Mouse (Mus musculus) lung, embryonic 15.5 days (tissue): ENCODE results near the gene Itga1. TPM values are rescaled to one million over a fixed set of nuclear protein-coding genes. Genes with fewer than 3 reads are reported as not detected.

Experiments
- ATAC-seq: fragments of 200-750 bp; cut with Nextera tagmentation; 2 replicates; pipeline ENCODE4 v1.8.0; 2017; ENCODE audit warnings: moderate number of reproducible peaks, borderline replicate concordance; ENCODE audit not compliant: low FRiP score, low TSS enrichment; ENCODE audit errors: extremely low read depth
- H3K27ac ChIP-seq: fragments of 300-500 bp; sonication (generic); 2 replicates; pipeline ENCODE4 v1.5.1; 2015; ENCODE audit warnings: moderate library complexity, mild to moderate bottlenecking, inconsistent platforms
- H3K27me3 ChIP-seq: fragments of 300-500 bp; sonication (generic); 2 replicates; pipeline ENCODE4 v1.6.1; 2015; ENCODE audit warnings: inconsistent platforms
- H3K36me3 ChIP-seq: fragments of 300-500 bp; sonication (generic); 2 replicates; pipeline ENCODE4 v1.6.1; 2015; ENCODE audit warnings: inconsistent platforms
- H3K4me1 ChIP-seq: fragments of 300-500 bp; sonication (generic); 2 replicates; pipeline ENCODE4 v1.6.1; 2015; ENCODE audit warnings: inconsistent platforms
- H3K4me2 ChIP-seq: fragments of 300-500 bp; sonication (generic); 2 replicates; pipeline ENCODE4 v1.6.1; 2015; ENCODE audit warnings: inconsistent platforms, mild to moderate bottlenecking, moderate library complexity
- H3K4me3 ChIP-seq: fragments of 300-500 bp; sonication (generic); 2 replicates; pipeline ENCODE4 v1.5.1; 2015; ENCODE audit warnings: mild to moderate bottlenecking, inconsistent platforms
- H3K9ac ChIP-seq: fragments of 300-500 bp; sonication (generic); 2 replicates; pipeline ENCODE4 v1.6.1; 2015; ENCODE audit warnings: inconsistent platforms
- H3K9me3 ChIP-seq: fragments of 300-500 bp; sonication (generic); 2 replicates; pipeline ENCODE4 v1.6.1; 2016; ENCODE audit warnings: inconsistent platforms
- WGBS: fragments of 180-500 bp; shearing (Covaris S2); methylation state at CpG from one replicate; pipeline ENCODE4 v1.1.7; 2015; 5-methylcytosine and 5-hydroxymethylcytosine counted together
- polyA plus RNA-seq: library from polyadenylated mRNA; unstranded; fragments of >200 nt; fragmentation: Nextera tagmentation; extraction: Ambion mirVana; gene quantifications from 2 replicates; pipeline ENCODE4 v1.2.1, GENCODE M21; 2015

Itga1 gene
- polyA plus RNA-seq, 1 experiment from 2014 or later, result 35.5 TPM

DNA sequence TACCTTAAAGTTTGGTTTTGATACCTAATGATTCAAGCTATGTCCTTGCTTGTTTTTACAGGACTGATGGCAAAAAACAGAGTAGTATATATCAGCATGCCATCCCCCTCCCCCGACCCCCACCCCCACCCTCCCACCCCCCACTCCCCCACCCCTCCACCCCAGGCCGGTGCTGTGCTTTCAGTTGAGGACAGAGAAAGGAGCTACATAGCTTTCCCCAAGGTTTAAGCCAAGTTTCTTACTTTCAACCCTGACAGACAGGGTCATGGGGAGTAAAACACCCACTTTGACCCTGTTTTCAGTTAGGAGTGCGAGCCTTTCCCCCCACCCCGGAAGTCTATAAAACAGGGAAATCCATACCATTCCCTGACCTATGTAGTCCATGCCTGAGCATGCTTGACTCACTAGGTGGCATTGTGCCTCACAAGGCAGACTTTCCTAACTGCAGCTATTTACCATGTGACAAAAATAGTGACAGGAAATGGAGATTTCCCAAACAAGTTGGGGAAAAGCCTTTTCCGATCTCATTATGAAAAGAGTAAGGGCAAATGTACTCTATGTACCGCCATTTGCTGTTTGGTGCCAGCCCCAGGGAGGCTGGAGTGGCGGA, 98.2 kb downstream of the Itga1 start:
- H3K4me3 ChIP-seq, result no peak overlapping the region
- no peak overlapping the region for H3K27ac ChIP-seq
- 37% methylated on average over 7 of the region's 7 CpGs for WGBS
- no peak overlapping the region for H3K9ac ChIP-seq
- no peaks in the 10 kb centered on the region for H3K9me3 ChIP-seq
- no peaks in the 10 kb centered on the region for H3K27me3 ChIP-seq
- H3K36me3 ChIP-seq, result peaks cover 3% of the 10 kb centered on the region; the same call in 1 of the 2 replicates
- no peak overlapping the region for H3K4me2 ChIP-seq
- H3K4me1 ChIP-seq, result peaks cover 8% of the 10 kb centered on the region; the same call in 1 of the 2 replicates
- ATAC-seq, result peak; percentile 73; the same call in 1 of the 2 replicates

DNA sequence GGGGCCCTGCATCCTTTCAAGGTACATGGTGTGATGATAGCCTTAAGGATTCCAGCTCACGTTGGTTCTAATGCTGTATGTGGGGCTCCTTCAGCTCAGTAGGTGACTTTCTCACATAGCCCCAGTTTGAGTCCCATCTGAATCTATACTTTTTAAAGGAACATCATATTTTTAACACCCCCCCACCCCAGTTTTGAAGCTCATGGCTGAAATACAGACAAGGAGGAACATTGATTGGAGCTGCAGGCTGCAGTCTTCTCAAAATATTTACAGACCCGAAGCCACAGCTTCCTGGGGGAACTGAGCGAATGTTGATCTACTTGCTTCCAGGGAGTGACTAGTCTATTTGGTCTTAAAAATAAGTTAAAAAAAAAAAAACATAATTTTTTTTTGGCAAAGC, 98.9 kb downstream of the Itga1 start:
- no peak overlapping the region for H3K27ac ChIP-seq

DNA sequence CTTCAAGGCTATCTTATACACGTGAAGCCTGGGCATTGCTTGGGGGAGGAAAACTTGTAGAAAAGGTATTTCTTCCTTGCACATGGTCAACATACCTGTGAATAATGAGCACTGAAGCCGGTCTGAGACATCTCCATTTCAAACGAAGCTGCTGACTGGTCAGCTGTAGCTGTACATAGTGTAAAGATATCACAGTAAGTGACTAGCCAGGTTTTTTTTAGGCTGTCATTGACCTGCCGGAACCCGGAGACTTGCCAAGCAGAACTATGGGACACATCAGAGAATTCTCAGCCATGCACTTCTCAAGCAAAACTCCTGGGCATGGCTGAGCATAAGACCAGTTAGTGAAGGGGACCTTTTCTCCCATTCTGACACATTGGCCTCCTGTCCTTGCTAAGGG, 99.6 kb downstream of the Itga1 start:
- Histone ChIP-seq H3K9ac (no peak overlapping the region), H3K36me3 (peaks cover 3% of the 10 kb centered on the region; the same call in 1 of the 2 replicates), H3K27ac (no peak overlapping the region), H3K4me1 (peaks cover 8% of the 10 kb centered on the region; the same call in 1 of the 2 replicates), H3K27me3 (no peaks in the 10 kb centered on the region), H3K4me2 (no peak overlapping the region), H3K4me3 (no peak overlapping the region), H3K9me3 (no peaks in the 10 kb centered on the region)
- 79% methylated on average over 5 of the region's 5 CpGs for WGBS
- ATAC-seq, result no peak

More for the DNA sequence above, 98.9 kb downstream of the Itga1 start:
- Histone ChIP-seq H3K9me3 (no peaks in the 10 kb centered on the region), H3K9ac (no peak overlapping the region), H3K4me3 (no peak overlapping the region), H3K4me1 (peaks cover 8% of the 10 kb centered on the region; the same call in 1 of the 2 replicates), H3K36me3 (peaks cover 3% of the 10 kb centered on the region; the same call in 1 of the 2 replicates), H3K4me2 (no peak overlapping the region), H3K27me3 (no peaks in the 10 kb centered on the region)
- 75% methylated on average over 3 of the region's 3 CpGs for WGBS
- ATAC-seq, result no peak

GRCm38 (mm10) chr13:114999582-114999981, 102.2 kb downstream of the Itga1 start:
- H3K4me1 ChIP-seq, result 0 out of 2 replicates have a peak, but pooled peaks cover 4% of the 10 kb centered on the region
- H3K36me3 ChIP-seq, result peaks cover 3% of the 10 kb centered on the region; the same call in 1 of the 2 replicates
- WGBS, result 85% methylated on average over 4 of the region's 4 CpGs

DNA sequence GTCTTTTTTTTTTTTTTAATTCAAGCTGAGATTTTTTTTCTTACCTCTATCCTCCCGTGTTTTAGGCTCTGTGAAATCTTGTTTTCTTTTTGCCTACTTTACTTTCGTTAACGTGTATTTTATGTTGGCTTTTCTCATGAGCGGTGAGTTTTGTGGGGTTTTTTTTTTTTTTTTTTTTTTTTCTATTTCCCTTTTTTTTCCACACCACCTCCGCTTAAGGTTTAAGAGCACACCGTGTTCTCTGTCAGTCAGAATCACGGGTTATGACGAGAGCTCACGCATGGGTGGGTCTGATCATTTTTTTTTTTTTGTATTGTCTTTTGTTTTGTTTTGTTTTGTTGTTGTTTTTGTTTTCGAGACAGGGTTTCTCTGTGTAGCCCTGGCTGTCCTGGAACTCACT, 103.7 kb downstream of the Itga1 start:
- Histone ChIP-seq H3K36me3 (peaks cover 3% of the 10 kb centered on the region; the same call in 1 of the 2 replicates), H3K9me3 (no peaks in the 10 kb centered on the region)

More at GRCm38 (mm10) chr13:114999582-114999981, 102.2 kb downstream of the Itga1 start:
- H3K4me3 ChIP-seq, result no peak overlapping the region
- H3K9me3 ChIP-seq, result no peaks in the 10 kb centered on the region
- no peak overlapping the region for H3K9ac ChIP-seq
- no peaks in the 10 kb centered on the region for H3K27me3 ChIP-seq
- no peak for ATAC-seq
- no peak overlapping the region for H3K27ac ChIP-seq
- H3K4me2 ChIP-seq, result no peak overlapping the region

DNA sequence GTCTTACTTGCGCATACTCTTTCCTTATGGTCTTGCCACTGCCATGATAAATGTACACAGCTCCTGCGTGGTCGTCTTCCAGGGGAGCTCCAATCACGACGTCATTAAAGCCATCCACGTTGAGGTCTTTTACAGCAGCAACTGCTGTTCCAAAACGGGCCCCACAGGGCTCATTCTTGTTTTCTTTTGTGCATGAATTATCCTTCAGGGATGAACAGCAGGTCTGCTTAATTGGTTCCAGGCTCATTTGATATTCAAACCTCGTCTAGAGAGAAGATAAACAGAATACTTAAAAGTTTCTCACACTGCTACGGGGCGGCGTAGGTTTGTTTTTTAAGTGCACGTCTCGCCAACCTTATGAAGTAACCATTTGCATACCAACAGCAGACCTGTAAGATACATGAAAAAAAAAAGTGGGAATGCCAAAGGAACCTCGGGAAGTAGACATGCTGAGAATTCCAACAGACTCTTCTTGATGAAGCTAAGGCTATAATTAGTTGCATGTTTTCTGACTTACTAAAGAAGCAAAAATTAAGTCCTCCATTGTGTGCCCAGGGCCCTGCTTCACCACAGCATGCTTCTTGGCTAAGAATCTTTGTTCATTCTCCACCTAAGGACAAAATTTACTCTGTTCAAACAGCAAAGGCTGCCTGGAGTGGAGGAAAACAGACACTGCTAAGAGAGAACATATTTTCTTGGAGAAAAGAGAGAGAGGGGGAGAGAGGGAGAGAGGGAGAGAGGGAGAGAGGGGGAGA, 109.3 kb downstream of the Itga1 start:
- no peak overlapping the region for H3K4me3 ChIP-seq
- 64% methylated on average over 14 of the region's 14 CpGs for WGBS
- H3K9ac ChIP-seq, result no peak overlapping the region
- H3K9me3 ChIP-seq, result no peaks in the 10 kb centered on the region
- H3K27me3 ChIP-seq, result no peaks in the 10 kb centered on the region
- H3K36me3 ChIP-seq, result 0 out of 2 replicates have a peak, but pooled peaks cover 5% of the 10 kb centered on the region
- no peak overlapping the region for H3K4me2 ChIP-seq
- H3K27ac ChIP-seq, result no peak overlapping the region
- no peaks in the 10 kb centered on the region for H3K4me1 ChIP-seq
- no peak for ATAC-seq

More for the DNA sequence above, 103.7 kb downstream of the Itga1 start:
- H3K27ac ChIP-seq, result no peak overlapping the region
- H3K4me1 ChIP-seq, result no peaks in the 10 kb centered on the region
- no peak for ATAC-seq
- H3K4me3 ChIP-seq, result no peak overlapping the region
- WGBS, result 90% methylated on average over 10 of the region's 10 CpGs
- H3K27me3 ChIP-seq, result no peaks in the 10 kb centered on the region
- H3K9ac ChIP-seq, result no peak overlapping the region
- H3K4me2 ChIP-seq, result no peak overlapping the region

DNA sequence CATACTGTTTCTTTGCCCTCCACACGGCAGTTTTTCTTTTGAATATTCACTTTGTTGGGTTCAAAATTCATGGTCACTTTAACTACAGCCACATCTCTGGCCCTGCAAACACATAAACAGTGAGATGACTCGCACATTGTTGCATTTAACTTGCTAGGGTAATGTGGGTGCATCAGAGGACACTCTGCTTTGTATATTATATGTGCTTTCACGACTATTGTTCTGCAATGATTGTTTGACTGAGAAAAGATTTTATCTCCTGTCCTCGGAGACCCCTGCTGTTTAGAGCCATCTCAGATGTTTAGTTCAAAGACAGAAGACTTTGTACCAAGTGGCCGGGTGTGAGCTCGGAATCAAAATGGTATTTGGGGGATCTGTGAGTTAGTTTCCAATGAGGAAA, 114.1 kb downstream of the Itga1 start:
- Histone ChIP-seq H3K36me3 (0 out of 2 replicates have a peak, but pooled peaks cover 9% of the 10 kb centered on the region), H3K27ac (0 out of 2 replicates have a peak overlapping the region, but pooled peaks have one; percentile 5), H3K9ac (no peak overlapping the region)

GRCm38 (mm10) chr13:114987161-114987560, 114.6 kb downstream of the Itga1 start:
- Histone ChIP-seq H3K27ac (0 out of 2 replicates have a peak overlapping the region, but pooled peaks have one; percentile 5), H3K4me1 (no peaks in the 10 kb centered on the region), H3K36me3 (0 out of 2 replicates have a peak, but pooled peaks cover 8% of the 10 kb centered on the region), H3K4me3 (no peak overlapping the region), H3K4me2 (no peak overlapping the region), H3K27me3 (no peaks in the 10 kb centered on the region), H3K9ac (no peak overlapping the region), H3K9me3 (no peaks in the 10 kb centered on the region)
- 56% methylated on average over 2 of the region's 2 CpGs for WGBS
- peak; percentile 55; the same call in 1 of the 2 replicates for ATAC-seq

More for the DNA sequence above, 114.1 kb downstream of the Itga1 start:
- no peak for ATAC-seq
- Histone ChIP-seq H3K4me2 (no peak overlapping the region), H3K4me1 (no peaks in the 10 kb centered on the region), H3K9me3 (no peaks in the 10 kb centered on the region), H3K27me3 (no peaks in the 10 kb centered on the region), H3K4me3 (no peak overlapping the region)
- 47% methylated on average over 6 of the region's 6 CpGs for WGBS

DNA sequence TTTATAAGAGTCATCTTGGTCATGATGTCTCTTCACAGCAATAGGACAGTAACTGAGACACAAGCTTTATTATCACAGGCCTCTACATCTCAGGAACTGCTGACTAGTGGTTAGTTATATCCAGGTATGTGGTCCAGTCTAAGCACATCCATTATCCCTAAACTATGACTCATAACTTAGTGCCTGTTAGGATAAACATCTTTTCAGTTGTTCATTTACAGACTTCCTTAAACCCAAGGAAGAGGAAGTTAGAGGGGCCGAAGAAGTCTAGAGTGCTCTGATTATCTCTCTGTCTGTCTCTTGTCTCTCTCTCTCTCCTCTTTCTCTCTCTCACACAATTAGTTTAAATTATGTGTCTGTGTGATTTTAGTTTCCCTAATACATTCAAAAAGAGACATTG, 117.1 kb downstream of the Itga1 start:
- Histone ChIP-seq H3K4me1 (no peaks in the 10 kb centered on the region), H3K9ac (no peak overlapping the region), H3K27ac (no peak overlapping the region), H3K4me2 (no peak overlapping the region), H3K27me3 (no peaks in the 10 kb centered on the region), H3K36me3 (0 out of 2 replicates have a peak, but pooled peaks cover 5% of the 10 kb centered on the region), H3K4me3 (no peak overlapping the region), H3K9me3 (no peaks in the 10 kb centered on the region)
- 74% methylated on average over 1 of the region's 1 CpGs for WGBS
- ATAC-seq, result no peak

DNA sequence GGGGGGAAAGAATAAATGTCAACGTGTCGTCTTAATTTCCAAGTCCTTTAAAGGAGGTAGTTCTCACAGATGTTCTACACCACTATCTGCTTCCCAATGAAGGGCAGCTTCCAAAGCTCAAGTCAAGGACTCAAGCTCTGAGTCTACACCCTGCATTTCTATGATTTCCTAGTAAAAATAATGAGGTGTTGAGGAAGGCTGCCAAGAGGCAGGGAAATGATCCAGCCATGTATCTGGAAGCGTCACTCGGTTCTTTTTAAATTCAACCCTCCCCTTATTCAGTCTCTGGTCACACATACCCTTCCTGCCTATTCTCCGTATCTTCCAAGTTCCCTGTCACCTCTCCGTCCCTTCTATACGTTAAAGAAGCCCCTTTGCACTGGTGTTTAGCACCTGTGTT, 118.6 kb downstream of the Itga1 start:
- 62% methylated on average over 7 of the region's 7 CpGs for WGBS
- Histone ChIP-seq H3K4me2 (no peak overlapping the region), H3K4me1 (no peaks in the 10 kb centered on the region), H3K36me3 (0 out of 2 replicates have a peak, but pooled peaks cover 5% of the 10 kb centered on the region), H3K27ac (no peak overlapping the region), H3K27me3 (no peaks in the 10 kb centered on the region), H3K9ac (no peak overlapping the region), H3K9me3 (no peaks in the 10 kb centered on the region), H3K4me3 (no peak overlapping the region)
- 0 out of 2 replicates have a peak, but pooled peaks have one; percentile 37 for ATAC-seq

DNA sequence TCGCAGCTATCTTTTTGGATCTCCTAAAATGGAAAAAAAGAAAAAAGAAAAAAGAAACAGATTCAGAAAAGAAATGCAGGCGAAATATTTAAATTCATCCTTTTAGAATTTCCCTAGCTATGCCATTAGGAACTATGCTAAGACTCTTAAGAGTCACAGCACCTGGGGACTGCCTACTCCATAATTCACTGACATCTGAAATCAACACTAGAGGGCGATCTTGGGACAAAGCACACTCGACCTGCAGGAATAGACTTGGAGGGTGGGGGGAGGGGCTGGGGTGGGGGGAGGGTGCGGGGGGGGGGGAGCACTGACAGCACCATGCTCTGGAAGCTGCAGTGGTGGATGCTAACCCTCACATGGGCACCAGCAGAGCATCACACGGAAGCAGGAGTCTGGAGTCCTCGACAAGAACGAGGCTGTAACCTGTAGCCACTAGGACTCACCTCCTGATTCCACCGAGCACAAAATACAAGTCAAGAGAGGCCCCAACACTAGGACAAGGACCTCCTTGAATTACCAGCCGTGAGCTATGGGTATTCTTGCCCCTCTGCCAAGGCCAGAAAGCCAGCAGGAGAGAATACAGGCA, 120.8 kb downstream of the Itga1 start:
- H3K36me3 ChIP-seq, result 0 out of 2 replicates have a peak, but pooled peaks cover 4% of the 10 kb centered on the region
- no peak overlapping the region for H3K4me2 ChIP-seq
- no peaks in the 10 kb centered on the region for H3K27me3 ChIP-seq
- no peak for ATAC-seq
- 47% methylated on average over 10 of the region's 10 CpGs for WGBS
- H3K9me3 ChIP-seq, result no peaks in the 10 kb centered on the region
- no peak overlapping the region for H3K9ac ChIP-seq
- H3K4me1 ChIP-seq, result no peaks in the 10 kb centered on the region
- no peak overlapping the region for H3K4me3 ChIP-seq
- no peak overlapping the region for H3K27ac ChIP-seq
